Mouse (Mus musculus): ENCODE data around the gene Tmeff2. TPM values are rescaled to one million over a fixed set of nuclear protein-coding genes. Genes with fewer than 3 reads are reported as not detected.

Gene Tmeff2
- polyA plus RNA-seq, 1 experiment from 2014 or later = 2.8 TPM

DNA sequence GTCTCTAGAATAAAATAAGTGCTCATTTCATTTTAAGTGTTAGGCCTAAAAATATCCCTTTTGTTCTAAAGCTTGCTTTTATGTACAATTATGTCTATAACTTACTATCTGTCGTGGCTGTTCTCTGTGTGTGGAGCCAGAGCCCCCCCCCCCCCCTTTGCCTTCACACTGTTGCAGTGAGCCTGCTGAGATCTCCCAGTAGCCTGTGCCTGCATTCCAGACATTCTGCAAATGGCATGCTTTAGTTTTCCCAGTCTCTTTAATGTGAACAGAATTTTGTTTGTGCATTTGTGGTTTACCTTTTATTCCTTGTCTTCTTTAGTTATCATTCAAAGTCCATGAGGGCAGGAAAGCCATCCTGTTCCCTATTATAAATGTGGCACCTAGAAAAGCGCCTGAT is 251.6 kb downstream of the Tmeff2 start:
- Histone ChIP-seq H3K4me3 (replicated peaks; ENCODE audit: low read depth, low read length) (no peak overlapping the region), H3K27me3 (ENCODE audit: insufficient read depth, low read length) (no peaks in the 10 kb centered on the region), H3K4me1 (replicated peaks; ENCODE audit: insufficient read depth, low read length) (0 out of 2 replicates have a peak, but pooled peaks cover 6% of the 10 kb centered on the region), H3K9ac (ENCODE audit: low read depth, low read length) (no peak overlapping the region), H3K9me3 (replicated peaks; ENCODE audit: low read length) (no peaks in the 10 kb centered on the region), H3K36me3 (ENCODE audit: insufficient read depth, low read length) (no peaks in the 10 kb centered on the region), H3K27ac (no peak overlapping the region), H3K4me2 (ENCODE audit: low read length) (no peak overlapping the region)
- no peak for ATAC-seq (replicated peaks; ENCODE audit: low FRiP score, low read depth)
- DNase-seq (ENCODE audit: low spot score) = peak; percentile 38
- WGBS = 42% methylated on average over 2 of the region's 2 CpGs
- no peak for TF ChIP-seq CTCF (IDR thresholded peaks at IDR 0.05; ENCODE audit: low read depth)

DNA sequence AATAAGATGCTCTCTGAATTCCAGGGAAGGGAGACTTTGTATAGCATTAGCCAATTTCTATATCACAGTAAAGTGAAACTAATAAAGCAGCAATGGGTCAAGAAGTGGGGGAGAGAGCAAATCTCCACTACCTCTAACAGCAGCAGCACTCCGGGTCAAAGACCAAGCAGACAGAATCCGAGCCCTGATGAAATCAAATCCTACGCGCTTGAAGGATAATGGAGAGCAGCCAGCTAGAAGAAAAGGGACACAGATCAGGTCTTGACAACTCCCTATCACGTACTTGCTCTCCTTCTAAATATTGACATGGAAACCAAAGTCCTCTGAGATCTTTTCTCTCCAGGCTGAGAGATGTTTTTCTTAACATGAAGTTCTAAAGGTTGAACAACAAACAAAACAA is 252.4 kb downstream of the Tmeff2 start:
- Histone ChIP-seq H3K27me3 (ENCODE audit: insufficient read depth, low read length) (no peaks in the 10 kb centered on the region), H3K4me1 (replicated peaks; ENCODE audit: insufficient read depth, low read length) (0 out of 2 replicates have a peak, but pooled peaks cover 6% of the 10 kb centered on the region), H3K9ac (ENCODE audit: low read depth, low read length) (no peak overlapping the region), H3K27ac (no peak overlapping the region), H3K4me2 (ENCODE audit: low read length) (no peak overlapping the region), H3K36me3 (ENCODE audit: insufficient read depth, low read length) (no peaks in the 10 kb centered on the region), H3K9me3 (replicated peaks; ENCODE audit: low read length) (no peaks in the 10 kb centered on the region), H3K4me3 (replicated peaks; ENCODE audit: low read depth, low read length) (no peak overlapping the region)
- DNase-seq (ENCODE audit: low spot score) (peak; percentile 18), ATAC-seq (replicated peaks; ENCODE audit: low FRiP score, low read depth) (no peak)
- no peak for TF ChIP-seq CTCF (IDR thresholded peaks at IDR 0.05; ENCODE audit: low read depth)
- WGBS = 30% methylated on average over 5 of the region's 5 CpGs

DNA sequence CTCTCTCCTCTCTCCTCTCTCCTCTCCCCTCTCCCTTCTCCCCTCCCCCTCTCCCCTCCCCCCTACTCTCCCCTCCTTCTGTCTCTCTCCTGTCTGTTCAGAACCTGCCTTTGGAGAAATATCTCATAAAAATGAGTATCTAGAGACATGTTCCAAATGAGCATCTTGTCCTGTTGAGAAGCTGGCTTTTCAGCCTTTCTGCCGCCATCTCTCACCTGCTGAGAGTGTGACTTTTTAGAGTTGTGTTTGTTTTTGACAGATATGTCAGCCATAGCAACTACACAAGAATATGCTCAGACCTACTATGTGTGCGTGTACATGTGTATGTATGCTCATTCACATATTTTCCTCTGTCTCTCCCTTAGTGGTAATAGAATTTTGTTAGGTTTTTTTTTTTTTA is 283.8 kb downstream of the Tmeff2 start:
- WGBS = 92% methylated on average over 2 of the region's 2 CpGs
- no peak overlapping the region for H3K4me2 ChIP-seq (ENCODE audit: low read length)

DNA sequence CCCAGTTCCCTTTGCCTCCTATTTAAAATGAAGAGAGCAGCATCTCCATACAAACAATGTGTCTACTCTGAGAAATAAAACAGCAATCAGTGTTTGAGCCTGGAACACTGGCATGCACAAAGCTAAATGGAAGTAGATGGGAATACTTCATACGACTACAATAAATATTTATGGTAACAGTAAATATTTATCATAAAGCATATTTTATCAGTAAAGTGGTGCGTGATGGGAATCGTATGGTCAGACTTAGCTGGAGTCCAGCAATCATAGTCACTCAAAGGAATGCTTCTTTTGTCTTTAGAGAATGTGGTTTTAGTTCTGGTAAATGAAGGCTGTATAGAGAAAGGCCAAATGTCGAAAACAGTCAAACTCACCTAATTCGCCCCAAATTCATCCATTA is 288.6 kb downstream of the Tmeff2 start:
- 91% methylated on average over 5 of the region's 5 CpGs for WGBS
- Histone ChIP-seq H3K4me2 (ENCODE audit: low read length) (no peak overlapping the region), H3K36me3 (ENCODE audit: insufficient read depth, low read length) (no peaks in the 10 kb centered on the region), H3K27ac (no peak overlapping the region), H3K9me3 (replicated peaks; ENCODE audit: low read length) (no peaks in the 10 kb centered on the region), H3K4me1 (replicated peaks; ENCODE audit: insufficient read depth, low read length) (no peaks in the 10 kb centered on the region), H3K9ac (ENCODE audit: low read depth, low read length) (no peak overlapping the region), H3K4me3 (replicated peaks; ENCODE audit: low read depth, low read length) (no peak overlapping the region), H3K27me3 (ENCODE audit: insufficient read depth, low read length) (no peaks in the 10 kb centered on the region)
- ATAC-seq (replicated peaks; ENCODE audit: low FRiP score, low read depth) = no peak
- DNase-seq (ENCODE audit: low spot score) = no peak
- no peak for TF ChIP-seq CTCF (IDR thresholded peaks at IDR 0.05; ENCODE audit: low read depth)

More for the DNA sequence above, 283.8 kb downstream of the Tmeff2 start:
- Histone ChIP-seq H3K9me3 (replicated peaks; ENCODE audit: low read length) (no peaks in the 10 kb centered on the region), H3K36me3 (ENCODE audit: insufficient read depth, low read length) (no peaks in the 10 kb centered on the region), H3K27me3 (ENCODE audit: insufficient read depth, low read length) (no peaks in the 10 kb centered on the region), H3K4me1 (replicated peaks; ENCODE audit: insufficient read depth, low read length) (no peaks in the 10 kb centered on the region), H3K9ac (ENCODE audit: low read depth, low read length) (no peak overlapping the region), H3K27ac (no peak overlapping the region), H3K4me3 (replicated peaks; ENCODE audit: low read depth, low read length) (no peak overlapping the region)
- no peak for TF ChIP-seq CTCF (IDR thresholded peaks at IDR 0.05; ENCODE audit: low read depth)
- DNase-seq (ENCODE audit: low spot score) = no peak
- ATAC-seq (replicated peaks; ENCODE audit: low FRiP score, low read depth) = no peak

DNA sequence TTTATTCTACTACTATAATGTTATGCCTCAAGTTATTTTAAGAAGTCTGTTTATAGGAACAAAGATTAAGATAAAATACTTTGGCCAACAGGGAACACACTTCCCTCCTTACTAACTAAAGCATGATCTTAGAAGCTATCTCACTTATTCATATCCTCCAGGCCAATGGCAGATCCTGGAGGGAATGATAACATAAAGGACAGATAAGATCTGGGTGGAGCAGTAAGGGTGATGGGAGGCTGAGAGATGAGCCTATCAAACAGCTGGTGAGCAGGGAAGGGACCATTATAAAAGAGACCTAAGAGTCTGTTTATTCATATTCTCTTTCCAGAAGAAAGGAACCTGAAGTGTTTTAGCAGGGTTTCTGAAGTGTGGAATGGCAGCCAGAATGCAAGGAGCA is 290.8 kb downstream of the Tmeff2 start:
- no peaks in the 10 kb centered on the region for H3K27me3 ChIP-seq (ENCODE audit: insufficient read depth, low read length)
- no peak for ATAC-seq (replicated peaks; ENCODE audit: low FRiP score, low read depth)
- H3K4me2 ChIP-seq (ENCODE audit: low read length) = no peak overlapping the region
- no peaks in the 10 kb centered on the region for H3K4me1 ChIP-seq (replicated peaks; ENCODE audit: insufficient read depth, low read length)
- no peaks in the 10 kb centered on the region for H3K36me3 ChIP-seq (ENCODE audit: insufficient read depth, low read length)
- no peak overlapping the region for H3K4me3 ChIP-seq (replicated peaks; ENCODE audit: low read depth, low read length)
- no peak overlapping the region for H3K27ac ChIP-seq
- no peak overlapping the region for H3K9ac ChIP-seq (ENCODE audit: low read depth, low read length)
- no peaks in the 10 kb centered on the region for H3K9me3 ChIP-seq (replicated peaks; ENCODE audit: low read length)
- DNase-seq (ENCODE audit: low spot score) = no peak
- TF ChIP-seq CTCF (IDR thresholded peaks at IDR 0.05; ENCODE audit: low read depth) = no peak

DNA sequence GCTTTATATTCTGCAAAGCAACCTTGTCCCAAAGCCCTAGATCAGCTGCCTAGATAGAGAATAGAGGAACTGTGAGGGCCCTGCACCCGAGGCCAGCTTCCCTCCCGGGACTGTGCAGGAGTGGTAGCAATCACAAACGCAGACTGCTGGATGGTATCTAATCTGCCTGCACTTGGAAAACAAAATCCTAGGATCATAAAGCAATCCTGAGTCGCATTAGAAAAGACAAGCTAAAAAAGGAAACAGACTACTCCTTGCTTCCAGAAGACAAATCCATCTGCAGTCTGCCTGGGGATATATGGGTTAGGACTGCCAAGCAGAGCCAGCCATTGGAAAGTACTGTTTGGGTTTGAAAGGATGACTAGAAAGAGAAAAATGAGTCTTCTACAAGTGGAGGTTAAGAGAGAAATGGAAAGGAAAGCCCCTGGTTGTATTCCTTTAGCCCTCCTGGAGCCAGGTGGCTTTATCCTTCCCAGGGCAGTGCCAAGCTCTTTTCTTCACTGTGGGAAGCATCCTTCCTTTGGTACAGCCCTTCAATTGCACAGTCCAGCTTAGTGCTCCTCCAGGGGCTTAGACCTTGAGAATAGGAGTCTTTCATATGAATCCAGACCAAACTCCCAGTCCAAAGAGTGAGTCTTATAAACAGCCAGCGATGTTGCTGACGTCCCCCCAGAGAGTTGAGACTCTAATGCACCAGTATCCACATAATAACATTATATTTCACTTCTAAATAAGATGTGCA is 291.6 kb downstream of the Tmeff2 start:
- H3K27ac ChIP-seq = no peak overlapping the region
- no peak for DNase-seq (ENCODE audit: low spot score)
- H3K4me2 ChIP-seq (ENCODE audit: low read length) = no peak overlapping the region
- WGBS = 51% methylated on average over 6 of the region's 6 CpGs
- H3K9ac ChIP-seq (ENCODE audit: low read depth, low read length) = no peak overlapping the region
- ATAC-seq (replicated peaks; ENCODE audit: low FRiP score, low read depth) = no peak
- H3K9me3 ChIP-seq (replicated peaks; ENCODE audit: low read length) = no peaks in the 10 kb centered on the region
- no peaks in the 10 kb centered on the region for H3K36me3 ChIP-seq (ENCODE audit: insufficient read depth, low read length)
- no peak overlapping the region for H3K4me3 ChIP-seq (replicated peaks; ENCODE audit: low read depth, low read length)
- no peak for TF ChIP-seq CTCF (IDR thresholded peaks at IDR 0.05; ENCODE audit: low read depth)
- no peaks in the 10 kb centered on the region for H3K4me1 ChIP-seq (replicated peaks; ENCODE audit: insufficient read depth, low read length)
- H3K27me3 ChIP-seq (ENCODE audit: insufficient read depth, low read length) = no peaks in the 10 kb centered on the region

Measured in kidney, postnatal 0 days (tissue).